Mouse (Mus musculus) embryonic facial prominence, embryonic 15.5 days (tissue): ENCODE measurements around the gene Gpr153. TPM values are rescaled to one million over a fixed set of nuclear protein-coding genes. Genes with fewer than 3 reads are reported as not detected.

ENCODE experiments used
- ATAC-seq: fragments of 200-750 bp; cut with Nextera tagmentation; 2 replicates; pipeline ENCODE4 v1.8.0; 2017; ENCODE audit warnings: low read depth, moderate TSS enrichment; ENCODE audit not compliant: insufficient number of reproducible peaks, low FRiP score, low TSS enrichment
- H3K27ac ChIP-seq: fragments of 300-500 bp; sonication (generic); replicated peaks from 2 replicates; pipeline ENCODE4 v1.5.1; 2015; ENCODE audit warnings: mild to moderate bottlenecking, inconsistent platforms
- H3K27me3 ChIP-seq: fragments of 300-500 bp; sonication (generic); 2 replicates; pipeline ENCODE4 v1.6.1; 2015; ENCODE audit warnings: inconsistent platforms
- H3K36me3 ChIP-seq: fragments of 300-500 bp; sonication (generic); 2 replicates; pipeline ENCODE4 v1.6.1; 2015; ENCODE audit warnings: mild to moderate bottlenecking, inconsistent platforms
- H3K4me1 ChIP-seq: fragments of 300-500 bp; sonication (generic); 2 replicates; pipeline ENCODE4 v1.6.1; 2015; ENCODE audit warnings: inconsistent platforms
- H3K4me2 ChIP-seq: fragments of 300-500 bp; sonication (generic); replicated peaks from 2 replicates; pipeline ENCODE4 v1.6.1; 2015; ENCODE audit warnings: mild to moderate bottlenecking, inconsistent platforms
- H3K4me3 ChIP-seq: fragments of 300-500 bp; sonication (generic); replicated peaks from 2 replicates; pipeline ENCODE4 v1.5.1; 2015; ENCODE audit warnings: mild to moderate bottlenecking, inconsistent platforms
- H3K9ac ChIP-seq: fragments of 300-500 bp; sonication (generic); 2 replicates; pipeline ENCODE4 v1.6.1; 2015; ENCODE audit warnings: inconsistent platforms
- H3K9me3 ChIP-seq: fragments of 300-500 bp; sonication (generic); replicated peaks from 2 replicates; pipeline ENCODE4 v1.6.1; 2016; ENCODE audit warnings: inconsistent platforms
- WGBS: fragments of 180-500 bp; shearing (Covaris S2); methylation state at CpG from one replicate; pipeline ENCODE4 v1.1.7; 2015; 5-methylcytosine and 5-hydroxymethylcytosine counted together
- polyA plus RNA-seq: library from polyadenylated mRNA; unstranded; fragments of >200 nt; fragmentation: Nextera tagmentation; extraction: Ambion mirVana; gene quantifications from 2 replicates; pipeline ENCODE4 v1.2.1, GENCODE M21; 2015

Gpr153 gene
- polyA plus RNA-seq, 1 experiment from 2014 or later, result 29.0 TPM

DNA sequence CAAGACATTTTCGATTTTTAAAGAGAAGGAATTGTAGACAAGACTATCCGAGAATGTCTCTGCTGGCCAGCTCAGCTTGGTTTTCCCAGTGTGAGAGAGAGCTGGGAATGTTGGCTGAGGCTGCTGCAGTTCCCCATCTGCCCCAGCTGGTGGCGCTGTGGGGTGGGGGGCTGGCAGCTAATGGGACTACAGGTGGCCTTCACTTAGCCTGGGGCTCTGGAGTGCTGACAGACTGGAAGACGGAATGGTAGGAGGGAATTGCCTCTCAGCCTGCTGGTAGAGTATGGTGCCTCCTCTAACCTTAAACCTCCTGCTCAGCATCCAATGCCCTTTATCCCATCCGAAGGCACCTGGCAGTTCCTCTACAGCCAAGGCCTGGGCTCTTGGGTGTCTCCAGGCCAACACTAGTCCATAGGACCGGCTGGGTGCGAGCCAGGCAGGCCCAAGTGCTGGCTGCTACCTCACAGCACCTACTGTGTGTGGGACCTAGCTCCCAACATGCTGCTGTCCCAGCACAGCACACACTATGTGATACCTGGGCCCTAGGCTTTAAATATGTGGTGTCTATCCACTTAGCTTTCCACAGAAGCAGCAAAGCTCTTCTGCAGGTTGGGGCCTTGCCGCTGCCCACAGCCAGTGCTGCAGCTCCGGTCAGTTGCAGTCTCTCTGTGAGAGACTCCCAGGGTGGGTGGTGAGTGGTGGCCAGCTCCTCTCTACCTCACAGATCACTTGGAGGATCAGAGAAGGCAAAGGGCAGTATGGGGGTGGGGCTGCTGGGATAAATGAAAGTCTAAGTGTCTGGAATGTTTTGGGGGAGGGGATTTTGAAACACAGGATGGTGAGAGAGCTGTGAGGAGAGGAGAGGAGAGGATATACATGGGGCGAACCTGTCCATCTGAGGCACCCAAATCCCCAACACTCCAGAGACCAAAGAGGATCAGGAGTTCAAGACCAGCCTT, 2.6 kb downstream of the Gpr153 start:
- WGBS, result 51% methylated on average over 10 of the region's 10 CpGs
- H3K4me3 ChIP-seq, result no peak overlapping the region

DNA sequence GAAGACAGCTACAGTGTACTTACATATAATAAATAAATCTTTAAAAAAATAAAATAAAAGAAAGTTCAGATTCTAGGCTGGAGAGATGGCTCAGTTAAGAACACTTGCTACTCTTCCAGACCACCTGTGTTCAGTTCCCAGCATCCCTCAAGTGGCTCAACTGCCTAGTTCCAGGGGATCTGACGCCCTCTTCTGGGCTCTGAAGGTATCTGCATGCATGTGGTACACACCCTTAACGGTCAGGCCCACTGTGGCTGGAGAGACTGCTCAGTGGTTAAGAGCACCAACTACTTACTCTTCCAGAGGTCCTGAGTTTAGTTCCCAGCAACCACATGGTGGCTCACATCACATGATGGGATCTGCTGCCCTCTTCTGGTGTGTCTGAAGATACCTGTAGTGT, 3.9 kb downstream of the Gpr153 start:
- no peak overlapping the region for H3K27ac ChIP-seq
- 69% methylated on average over 2 of the region's 2 CpGs for WGBS
- peaks cover 41% of the 10 kb centered on the region for H3K27me3 ChIP-seq
- H3K9me3 ChIP-seq, result no peaks in the 10 kb centered on the region
- H3K36me3 ChIP-seq, result peaks cover 8% of the 10 kb centered on the region; the same call in 1 of the 2 replicates
- H3K4me1 ChIP-seq, result peaks cover 40% of the 10 kb centered on the region
- no peak overlapping the region for H3K4me3 ChIP-seq
- no peak overlapping the region for H3K4me2 ChIP-seq
- no peak overlapping the region for H3K9ac ChIP-seq
- ATAC-seq, result no peak

More for the DNA sequence above, 2.6 kb downstream of the Gpr153 start:
- no peak for ATAC-seq
- no peak overlapping the region for H3K9ac ChIP-seq
- H3K27me3 ChIP-seq, result peaks cover 28% of the 10 kb centered on the region
- H3K4me1 ChIP-seq, result peaks cover 48% of the 10 kb centered on the region
- no peaks in the 10 kb centered on the region for H3K9me3 ChIP-seq
- H3K4me2 ChIP-seq, result no peak overlapping the region
- H3K36me3 ChIP-seq, result peaks cover 4% of the 10 kb centered on the region; the same call in 1 of the 2 replicates
- no peak overlapping the region for H3K27ac ChIP-seq

DNA sequence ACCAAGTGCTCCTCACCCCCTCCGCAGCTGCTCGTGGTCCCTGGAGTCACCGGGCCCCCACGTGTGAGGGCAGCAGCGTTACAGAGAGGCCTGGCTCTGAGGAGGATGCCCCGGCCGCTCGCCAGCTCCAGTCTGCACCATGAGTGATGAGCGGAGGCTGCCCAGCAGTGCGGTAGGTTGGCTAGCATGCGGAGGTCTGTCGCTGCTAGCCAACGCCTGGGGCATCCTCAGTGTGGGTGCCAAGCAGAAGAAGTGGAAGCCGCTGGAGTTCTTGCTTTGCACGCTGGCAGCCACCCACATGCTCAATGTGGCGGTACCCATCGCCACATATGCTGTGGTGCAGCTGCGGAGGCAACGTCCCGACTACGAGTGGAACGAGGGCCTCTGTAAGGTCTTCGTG, 5.0 kb downstream of the Gpr153 start:
- Histone ChIP-seq H3K9ac (no peak overlapping the region), H3K36me3 (peaks cover 8% of the 10 kb centered on the region; the same call in 1 of the 2 replicates), H3K9me3 (no peaks in the 10 kb centered on the region), H3K27me3 (peaks cover 51% of the 10 kb centered on the region), H3K27ac (no peak overlapping the region), H3K4me1 (peaks cover 38% of the 10 kb centered on the region), H3K4me3 (no peak overlapping the region), H3K4me2 (no peak overlapping the region)
- no peak for ATAC-seq
- WGBS, result 85% methylated on average over 23 of the region's 23 CpGs

DNA sequence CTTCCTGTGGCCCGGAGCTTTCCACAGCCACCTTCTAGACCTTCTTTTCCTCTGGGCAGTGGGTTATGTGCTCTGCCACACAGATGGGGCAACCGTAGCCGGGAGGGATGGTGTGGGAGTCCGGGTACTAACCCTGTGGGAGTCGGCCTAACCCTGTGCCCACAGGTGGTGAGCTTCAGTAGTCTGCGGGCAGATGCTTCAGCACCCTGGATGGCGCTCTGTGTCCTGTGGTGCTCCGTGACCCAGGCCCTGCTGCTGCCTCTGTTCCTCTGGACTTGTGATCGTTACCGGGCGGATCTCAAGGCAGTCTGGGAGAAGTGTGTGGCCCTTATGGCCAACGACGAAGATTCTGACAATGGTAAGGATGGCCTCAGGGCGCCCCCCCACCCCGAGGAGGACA, 7.6 kb downstream of the Gpr153 start:
- Histone ChIP-seq H3K27ac (no peak overlapping the region), H3K4me2 (no peak overlapping the region), H3K27me3 (peaks cover 69% of the 10 kb centered on the region), H3K4me3 (no peak overlapping the region), H3K36me3 (peaks cover 8% of the 10 kb centered on the region; the same call in 1 of the 2 replicates), H3K4me1 (peaks cover 24% of the 10 kb centered on the region), H3K9ac (no peak overlapping the region), H3K9me3 (no peaks in the 10 kb centered on the region)
- 46% methylated on average over 15 of the region's 15 CpGs for WGBS
- no peak for ATAC-seq

DNA sequence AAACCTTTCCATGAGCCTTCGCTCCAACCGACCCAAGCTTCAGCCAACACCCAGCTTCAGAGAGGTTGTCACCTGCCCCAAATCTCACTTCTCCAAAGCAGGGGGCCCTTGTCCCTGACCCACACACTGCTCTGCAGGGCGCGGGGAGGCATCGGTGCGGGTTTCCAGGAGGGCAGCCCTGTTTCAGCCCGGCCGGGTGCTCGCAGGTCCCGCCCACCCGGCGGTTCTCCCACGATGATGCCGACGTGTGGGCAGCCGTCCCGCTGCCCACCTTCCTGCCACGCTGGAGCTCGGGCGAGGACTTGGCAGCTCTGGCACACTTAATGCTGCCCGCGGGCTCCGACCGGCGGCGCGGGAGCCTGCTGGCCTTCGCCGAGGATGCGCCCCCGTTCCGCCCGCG, 8.7 kb downstream of the Gpr153 start:
- peaks cover 80% of the 10 kb centered on the region for H3K27me3 ChIP-seq
- WGBS, result 17% methylated on average over 31 of the region's 34 CpGs
- no peak overlapping the region for H3K9ac ChIP-seq
- H3K27ac ChIP-seq, result no peak overlapping the region
- H3K4me2 ChIP-seq, result peak overlapping the region; percentile 62
- no peaks in the 10 kb centered on the region for H3K9me3 ChIP-seq
- H3K4me3 ChIP-seq, result peak overlapping the region; percentile 36
- peaks cover 24% of the 10 kb centered on the region for H3K4me1 ChIP-seq
- 0 out of 2 replicates have a peak, but pooled peaks have one; percentile 1 for ATAC-seq
- H3K36me3 ChIP-seq, result peaks cover 8% of the 10 kb centered on the region; the same call in 1 of the 2 replicates

DNA sequence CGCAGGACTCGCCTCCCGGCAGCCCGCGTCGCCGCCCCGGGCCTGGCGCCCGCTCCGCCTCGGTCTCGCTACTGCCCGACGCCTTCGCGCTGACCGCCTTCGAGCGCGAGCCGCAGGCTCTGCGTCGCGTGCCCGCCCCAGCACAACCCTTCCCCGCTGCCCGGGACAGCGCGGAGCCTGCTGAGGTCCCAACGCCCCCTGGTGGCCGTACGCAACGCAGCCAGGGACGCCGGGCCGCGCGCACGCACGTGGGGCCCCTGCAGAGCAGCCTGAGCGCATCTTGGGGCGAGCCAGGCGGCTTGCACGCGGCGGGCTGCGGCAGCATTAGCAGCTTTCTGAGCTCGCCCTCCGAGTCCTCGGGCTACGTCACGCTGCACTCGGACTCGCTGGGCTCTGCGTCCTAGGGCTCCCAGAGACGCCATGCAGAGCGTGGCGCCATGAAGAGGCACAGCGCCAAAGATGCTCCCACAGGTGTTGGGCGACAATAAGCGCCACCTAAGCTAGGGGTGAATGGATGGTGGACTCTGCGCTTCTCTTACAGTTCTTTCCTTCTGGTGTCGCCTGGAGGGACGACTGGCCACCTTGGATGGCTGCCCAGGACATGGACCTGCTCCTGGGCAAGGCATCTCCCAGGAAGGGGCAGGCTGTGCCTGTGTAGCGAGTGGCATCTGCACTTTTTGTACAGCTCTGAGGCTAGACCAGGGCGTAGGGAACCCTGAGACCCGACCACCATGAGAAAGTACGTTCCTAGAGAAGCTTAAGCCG, 9.3 kb downstream of the Gpr153 start:
- peak; percentile 79 for ATAC-seq
- Histone ChIP-seq H3K4me3 (peak overlapping the region; percentile 36), H3K4me1 (peaks cover 24% of the 10 kb centered on the region), H3K9me3 (no peaks in the 10 kb centered on the region), H3K27me3 (peaks cover 87% of the 10 kb centered on the region), H3K9ac (no peak overlapping the region), H3K4me2 (peak overlapping the region; percentile 62), H3K27ac (no peak overlapping the region), H3K36me3 (peaks cover 8% of the 10 kb centered on the region; the same call in 1 of the 2 replicates)
- 5% methylated on average over 70 of the region's 70 CpGs for WGBS

DNA sequence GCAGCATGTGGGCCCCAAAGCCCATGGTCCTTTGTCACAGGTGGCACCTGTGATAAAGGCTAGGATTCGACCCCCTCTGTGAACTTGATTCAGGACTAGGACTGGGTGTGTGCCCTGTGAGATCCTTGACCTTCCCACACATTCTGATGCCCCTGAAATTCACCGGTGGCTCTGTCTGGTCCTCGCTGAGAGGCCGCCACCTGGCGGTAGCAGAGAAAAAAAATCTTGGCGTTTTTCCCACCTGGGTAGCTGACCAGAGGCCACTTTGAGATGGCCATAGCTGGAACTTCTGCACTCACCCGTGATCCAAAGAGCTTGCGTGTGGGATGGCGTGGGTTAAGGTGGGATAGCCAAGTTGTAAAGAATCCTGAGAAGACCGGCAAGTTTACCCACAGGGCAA, 11.5 kb downstream of the Gpr153 start:
- H3K9me3 ChIP-seq, result no peaks in the 10 kb centered on the region
- H3K27ac ChIP-seq, result no peak overlapping the region
- peaks cover 29% of the 10 kb centered on the region for H3K4me1 ChIP-seq
- H3K27me3 ChIP-seq, result peaks cover 91% of the 10 kb centered on the region
- H3K36me3 ChIP-seq, result peaks cover 8% of the 10 kb centered on the region; the same call in 1 of the 2 replicates
- no peak for ATAC-seq
- H3K9ac ChIP-seq, result no peak overlapping the region
- no peak overlapping the region for H3K4me2 ChIP-seq
- no peak overlapping the region for H3K4me3 ChIP-seq
- WGBS, result 2% methylated on average over 10 of the region's 10 CpGs

DNA sequence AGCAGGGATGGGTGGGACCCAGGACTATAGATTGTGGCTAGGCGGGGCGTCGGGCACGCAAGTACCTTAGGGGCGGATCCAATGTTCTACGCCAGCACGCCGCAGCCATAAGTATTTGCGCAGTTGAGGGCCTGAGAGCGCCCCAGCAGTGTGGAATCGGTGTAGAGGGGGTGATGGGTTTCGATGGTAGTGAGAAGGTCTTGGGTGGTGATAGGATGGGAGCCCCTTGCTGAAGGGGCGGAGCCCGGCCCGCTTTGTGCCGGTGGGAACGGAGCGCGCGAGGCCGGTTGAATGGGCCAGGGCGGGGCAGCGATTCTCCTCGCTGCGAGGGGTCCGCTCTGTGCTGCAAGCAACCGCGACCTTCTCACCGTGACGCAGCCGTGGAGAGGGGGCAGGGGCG, 12.2 kb downstream of the Gpr153 start:
- Histone ChIP-seq H3K27ac (no peak overlapping the region), H3K27me3 (peaks cover 91% of the 10 kb centered on the region), H3K4me3 (peak overlapping the region; percentile 25), H3K36me3 (peaks cover 4% of the 10 kb centered on the region; the same call in 1 of the 2 replicates), H3K4me2 (peak overlapping the region; percentile 46), H3K4me1 (peaks cover 35% of the 10 kb centered on the region), H3K9me3 (no peaks in the 10 kb centered on the region), H3K9ac (no peak overlapping the region)
- ATAC-seq, result no peak
- WGBS, result 2% methylated on average over 32 of the region's 32 CpGs

DNA sequence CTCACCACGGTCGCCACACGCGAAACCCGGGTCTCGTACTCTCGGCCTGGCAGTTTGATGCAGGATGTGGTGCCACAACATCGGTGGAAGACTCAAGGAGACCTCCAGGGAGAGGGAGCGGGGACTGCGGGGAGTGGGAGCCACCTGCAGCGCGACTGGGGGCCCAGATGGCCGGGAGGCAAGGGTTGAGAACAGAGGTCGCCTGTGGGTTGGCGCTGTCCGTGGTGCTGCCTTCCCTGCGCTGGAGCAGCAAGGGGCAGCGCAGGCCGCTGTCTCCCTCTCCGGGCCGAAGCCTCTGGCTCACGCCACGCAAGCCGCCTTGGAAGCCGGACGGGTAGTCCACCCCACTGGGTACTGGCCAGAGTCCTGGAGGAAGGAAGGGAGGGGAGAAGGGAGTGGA, 12.9 kb downstream of the Gpr153 start:
- Histone ChIP-seq H3K4me3 (no peak overlapping the region), H3K4me1 (peaks cover 35% of the 10 kb centered on the region), H3K27ac (no peak overlapping the region), H3K27me3 (peaks cover 91% of the 10 kb centered on the region), H3K36me3 (peaks cover 4% of the 10 kb centered on the region; the same call in 1 of the 2 replicates), H3K9ac (no peak overlapping the region), H3K4me2 (peak overlapping the region; percentile 46; the same call in 1 of the 2 replicates), H3K9me3 (no peaks in the 10 kb centered on the region)
- 4% methylated on average over 26 of the region's 26 CpGs for WGBS
- no peak for ATAC-seq

DNA sequence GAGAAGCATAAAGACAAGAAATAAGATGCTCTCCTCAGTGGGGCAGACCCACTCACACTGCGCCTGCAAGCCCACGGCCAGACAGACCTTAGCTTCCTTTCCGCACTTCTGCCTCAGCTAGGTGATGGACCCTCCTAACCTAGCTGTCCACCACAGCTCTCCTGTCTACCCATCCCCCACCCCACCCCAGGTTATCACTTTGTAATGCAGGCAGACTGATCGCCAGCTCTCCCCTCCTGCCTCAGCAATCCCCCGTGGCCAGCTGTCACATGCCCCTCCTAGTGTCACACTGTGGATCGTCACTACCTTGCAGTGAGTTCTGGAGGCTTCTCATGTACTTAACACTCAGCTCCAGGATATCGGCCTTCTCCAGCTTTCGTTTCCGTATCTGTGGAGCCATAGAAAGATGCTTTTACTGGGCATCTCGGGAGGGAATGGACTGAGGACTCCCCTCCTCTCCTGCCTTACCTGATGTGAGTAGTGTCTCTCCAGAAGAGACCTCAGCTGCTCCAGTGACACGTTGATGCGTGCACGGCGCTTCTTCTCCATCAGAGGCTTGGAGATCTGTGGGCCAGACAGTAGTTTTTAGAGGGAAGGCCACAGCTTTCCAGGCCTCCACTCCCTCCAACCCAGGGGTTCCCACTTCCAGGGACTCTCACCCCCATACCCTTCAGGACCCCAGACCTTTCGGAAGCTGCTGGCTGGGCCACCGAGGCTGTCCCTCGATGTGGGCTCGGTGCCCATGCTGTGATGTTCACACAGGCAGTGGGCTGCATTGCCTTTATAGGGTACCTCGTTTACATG, 13.5 kb downstream of the Gpr153 start:
- Histone ChIP-seq H3K9ac (no peak overlapping the region), H3K27ac (no peak overlapping the region), H3K4me3 (no peak overlapping the region), H3K4me2 (no peak overlapping the region), H3K4me1 (peaks cover 35% of the 10 kb centered on the region), H3K36me3 (no peaks in the 10 kb centered on the region), H3K27me3 (peaks cover 91% of the 10 kb centered on the region), H3K9me3 (no peaks in the 10 kb centered on the region)
- ATAC-seq, result no peak
- 12% methylated on average over 19 of the region's 19 CpGs for WGBS
